Mouse (Mus musculus) kidney, embryonic 16.5 days (tissue): ENCODE measurements at regions not wholly inside any gene's neighbourhood (a gene's known extent, or its start where the extent isn't known, plus 50 kb on each side); places are given as distances from the start of the nearest gene placed in this dataset.

ENCODE experiments used
- ATAC-seq: fragments of 200-750 bp; cut with Nextera tagmentation; 2 replicates; pipeline ENCODE4 v1.8.0; 2017; ENCODE audit warnings: moderate TSS enrichment; ENCODE audit not compliant: low FRiP score, low TSS enrichment
- H3K27ac ChIP-seq: fragments of 300-500 bp; sonication (generic); 2 replicates; pipeline ENCODE4 v1.5.1; 2014; ENCODE audit warnings: low read length
- H3K27me3 ChIP-seq: fragments of 300-500 bp; sonication (generic); 2 replicates; pipeline ENCODE4 v1.6.1; 2014; ENCODE audit warnings: low read length, control low read depth, mixed read lengths; ENCODE audit not compliant: insufficient read depth
- H3K36me3 ChIP-seq: fragments of 300-500 bp; sonication (generic); 2 replicates; pipeline ENCODE4 v1.6.1; 2014; ENCODE audit warnings: low read length, control low read depth, mixed read lengths; ENCODE audit not compliant: insufficient read depth
- H3K4me1 ChIP-seq: fragments of 300-500 bp; sonication (generic); 2 replicates; pipeline ENCODE4 v1.6.1; 2014; ENCODE audit warnings: low read length, control low read depth, mixed read lengths; ENCODE audit not compliant: insufficient read depth
- H3K4me2 ChIP-seq: fragments of 300-500 bp; sonication (generic); replicated peaks from 2 replicates; pipeline ENCODE4 v1.6.1; 2014; ENCODE audit warnings: low read depth, low read length
- H3K4me3 ChIP-seq: fragments of 300-500 bp; sonication (generic); 2 replicates; pipeline ENCODE4 v1.5.1; 2014; ENCODE audit warnings: mild to moderate bottlenecking, low read length
- H3K9ac ChIP-seq: fragments of 300-500 bp; sonication (generic); replicated peaks from 2 replicates; pipeline ENCODE4 v1.6.1; 2014; ENCODE audit warnings: low read length
- H3K9me3 ChIP-seq: fragments of 300-500 bp; sonication (generic); 2 replicates; pipeline ENCODE4 v1.6.1; 2016; ENCODE audit warnings: low read length, control low read depth
- WGBS: fragments of 180-500 bp; shearing (Covaris S2); extraction: QIAGEN DNeasy Blood & Tissue Kit; methylation state at CpG from one replicate; pipeline ENCODE4 v1.1.7; 2014; 5-methylcytosine and 5-hydroxymethylcytosine counted together

DNA sequence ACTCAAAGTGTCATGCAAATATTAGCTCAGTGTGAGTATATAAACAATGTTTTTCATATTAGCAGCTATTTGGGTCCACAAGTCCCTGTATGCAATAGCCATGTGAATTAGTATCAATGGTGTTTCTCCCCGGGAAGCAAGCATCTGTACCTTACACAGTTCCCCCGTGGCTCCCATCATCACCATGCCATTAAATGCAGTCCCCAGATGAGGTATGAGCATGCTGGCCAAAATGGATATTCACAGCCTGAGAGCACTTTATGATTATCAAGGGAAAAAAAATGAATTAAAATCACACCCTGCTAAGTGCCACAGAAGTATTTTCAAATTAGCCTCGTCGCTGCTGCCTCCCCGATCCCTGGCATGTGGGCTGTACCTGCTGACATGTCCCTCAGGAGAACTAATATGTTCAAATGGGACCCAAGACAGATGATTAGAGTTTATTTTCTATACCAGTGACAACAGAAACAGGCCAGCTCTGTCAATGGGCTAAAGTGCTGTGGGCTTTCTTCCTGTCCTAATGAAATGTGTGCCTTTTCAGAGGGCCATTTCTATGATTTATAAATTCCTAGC is 64.4 kb upstream of the Onecut1 start:
- no peak for ATAC-seq
- no peak overlapping the region for H3K9ac ChIP-seq
- H3K27me3 ChIP-seq = no peaks in the 10 kb centered on the region
- H3K9me3 ChIP-seq = no peaks in the 10 kb centered on the region
- 69% methylated on average over 5 of the region's 5 CpGs for WGBS
- no peak overlapping the region for H3K4me2 ChIP-seq
- H3K4me3 ChIP-seq = no peak overlapping the region
- no peaks in the 10 kb centered on the region for H3K36me3 ChIP-seq
- no peaks in the 10 kb centered on the region for H3K4me1 ChIP-seq
- no peak overlapping the region for H3K27ac ChIP-seq

DNA sequence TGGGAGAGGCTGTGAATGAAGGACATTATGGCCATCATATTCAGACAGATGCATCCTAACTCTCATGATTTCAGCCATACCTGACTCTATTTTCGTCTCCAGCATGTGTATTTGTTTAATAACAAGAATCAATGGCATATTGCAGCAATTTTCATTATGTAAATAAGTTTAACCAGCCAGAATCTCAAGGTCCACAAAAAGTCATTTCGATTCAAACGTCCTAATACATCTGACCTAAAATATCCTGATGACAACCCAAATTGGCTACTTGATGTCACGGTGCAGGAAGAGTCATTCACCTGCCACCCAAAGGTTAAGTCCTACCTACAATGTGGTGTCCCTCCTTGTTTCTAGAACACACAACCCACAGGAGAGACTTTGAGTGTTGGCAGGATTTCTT is 60.6 kb upstream of the Onecut1 start:
- Histone ChIP-seq H3K9me3 (no peaks in the 10 kb centered on the region), H3K27ac (no peak overlapping the region), H3K9ac (no peak overlapping the region), H3K4me3 (no peak overlapping the region), H3K4me1 (no peaks in the 10 kb centered on the region), H3K27me3 (no peaks in the 10 kb centered on the region), H3K4me2 (no peak overlapping the region), H3K36me3 (no peaks in the 10 kb centered on the region)
- ATAC-seq = no peak
- WGBS = 88% methylated on average over 4 of the region's 4 CpGs

DNA sequence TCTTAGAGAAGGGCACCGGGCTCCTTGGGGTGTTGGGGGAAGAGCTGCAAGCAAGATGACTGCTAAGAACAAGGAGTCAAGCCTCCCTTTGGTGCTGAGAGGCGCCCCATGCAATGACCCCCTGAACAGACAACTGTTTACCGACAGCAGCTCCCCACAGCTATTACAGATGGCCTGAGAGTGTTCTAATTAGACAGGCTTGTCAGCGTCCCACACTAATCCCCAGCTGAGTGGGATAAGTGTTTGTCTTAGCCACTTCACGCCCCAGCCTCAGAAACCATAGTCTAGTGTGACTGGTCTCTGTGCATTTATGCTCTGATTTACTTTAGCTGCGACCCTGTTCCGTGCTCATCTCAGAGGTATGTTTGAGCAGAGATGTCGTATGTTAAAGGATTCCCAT is 50.3 kb upstream of the Onecut1 start:
- no peak overlapping the region for H3K27ac ChIP-seq
- no peak for ATAC-seq
- no peak overlapping the region for H3K4me2 ChIP-seq
- H3K9me3 ChIP-seq = no peaks in the 10 kb centered on the region
- no peak overlapping the region for H3K4me3 ChIP-seq
- H3K4me1 ChIP-seq = no peaks in the 10 kb centered on the region
- H3K27me3 ChIP-seq = no peaks in the 10 kb centered on the region
- 25% methylated on average over 8 of the region's 8 CpGs for WGBS
- H3K36me3 ChIP-seq = no peaks in the 10 kb centered on the region
- no peak overlapping the region for H3K9ac ChIP-seq
